Mouse (Mus musculus): ENCODE measurements around the gene Ago1. TPM values are rescaled to one million over a fixed set of nuclear protein-coding genes. Genes with fewer than 3 reads are reported as not detected.

Gene Ago1
- total RNA-seq, 2 experiments from 2014 or later = 9.1 to 13.6 TPM

Other genes with a start within 250 kb of the Ago1 start
- gene Map7d1, start 212.2 kb downstream of the Ago1 start, total RNA-seq (2021) = 100 to 1,000 TPM; 209 to 239 TPM
- 10 to 100 TPM; 25.7 to 29.2 TPM for gene Trappc3, start 206.3 kb downstream of the Ago1 start, total RNA-seq (2021)
- gene Col8a2, start 181.8 kb downstream of the Ago1 start, total RNA-seq (2021) = 1 to 10 TPM; 5.7 to 5.9 TPM
- 10 to 100 TPM; 12.9 to 15.7 TPM for gene Adprhl2, start 146.9 kb downstream of the Ago1 start, total RNA-seq (2021)
- 1 to 10 TPM in 1 of 2 experiments, under 1 TPM in 1; 0.80 to 1.5 TPM for gene Tekt2, start 142.9 kb downstream of the Ago1 start, total RNA-seq (2021)
- 10 to 100 TPM in 1 of 2 experiments, 1 to 10 TPM in 1; 7.3 to 11.5 TPM for gene Ago3, start 39.0 kb downstream of the Ago1 start, total RNA-seq (2021)
- gene Ago4, start 64.9 kb upstream of the Ago1 start, total RNA-seq (2021) = 1 to 10 TPM; 1.9 to 2.2 TPM
- 1 to 10 TPM; 5.7 to 6.9 TPM for gene Clspn, start 88.4 kb upstream of the Ago1 start, total RNA-seq (2021)
- gene 5730409E04Rik, start 141.2 kb upstream of the Ago1 start, total RNA-seq (2021) = 10 to 100 TPM; 13.1 to 14.7 TPM
- 100 to 1,000 TPM; 117 to 119 TPM for gene Psmb2, start 209.0 kb upstream of the Ago1 start, total RNA-seq (2021)